In genomic region chr10:120473218-120473617, GRCm38 (mm10) we compare ENCODE assay signal across 11 mouse cellular contexts. TPM values are rescaled to one million over a fixed set of nuclear protein-coding genes. Genes with fewer than 3 reads are reported as not detected.
DNase-seq lines count a peak whose midpoint lies in the region; ATAC-seq and TF ChIP-seq lines count a peak whose summit lies in the region.
"Had no signal": no experiment of that assay in that cellular context is flagged by ENCODE, and none has a peak within 500 bp of the region (broad histone marks: within the 10 kb centered on the region; RNA-seq: fewer than 3 reads in every experiment).

No protein-coding gene starts in this region.

- H3K27ac ChIP-seq in heart, embryonic 13.5 days (replicated peaks), result no peak overlapping the region
- peak overlapping the region; percentile 97 for H3K27ac ChIP-seq in stomach, embryonic 14.5 days (ENCODE audit: low read length)
- no peak overlapping the region for H3K27ac ChIP-seq in stomach, postnatal 0 days (replicated peaks)
- H3K27ac ChIP-seq in limb, embryonic 11.5 days (replicated peaks; ENCODE audit: low read depth, low read length), result peak overlapping the region; percentile 38; the same call in 1 of the 2 replicates

- WGBS in heart, embryonic 13.5 days, result 27% methylated on average over 4 of the region's 4 CpGs
- WGBS in stomach, embryonic 14.5 days, result 14% methylated on average over 4 of the region's 4 CpGs
- 47% methylated on average over 4 of the region's 4 CpGs for WGBS in stomach, postnatal 0 days
- 20% methylated on average over 4 of the region's 4 CpGs for WGBS in limb, embryonic 11.5 days

- H3K4me1 ChIP-seq in heart, embryonic 13.5 days, result peaks cover 17% of the 10 kb centered on the region
- 0 out of 2 replicates have a peak, but pooled peaks cover 9% of the 10 kb centered on the region for H3K4me1 ChIP-seq in stomach, embryonic 14.5 days (ENCODE audit: control insufficient read depth, insufficient read depth, low read length)
- H3K4me1 ChIP-seq in stomach, postnatal 0 days (replicated peaks; ENCODE audit: control insufficient read depth, insufficient read depth), result 0 out of 2 replicates have a peak, but pooled peaks cover 2% of the 10 kb centered on the region
- H3K4me1 ChIP-seq in limb, embryonic 11.5 days (ENCODE audit: control insufficient read depth, insufficient read depth, low read length), result peaks cover 4% of the 10 kb centered on the region; the same call in 1 of the 2 replicates

- no peaks in the 10 kb centered on the region for H3K9me3 ChIP-seq in heart, embryonic 13.5 days
- no peaks in the 10 kb centered on the region for H3K9me3 ChIP-seq in stomach, embryonic 14.5 days (ENCODE audit: control insufficient read depth, low read depth, low read length)
- no peaks in the 10 kb centered on the region for H3K9me3 ChIP-seq in stomach, postnatal 0 days (ENCODE audit: control insufficient read depth, low read length)
- H3K9me3 ChIP-seq in limb, embryonic 11.5 days (ENCODE audit: control insufficient read depth, low read length), result no peaks in the 10 kb centered on the region

- TF ChIP-seq CTCF in stomach, postnatal 0 days (IDR thresholded peaks at IDR 0.05; ENCODE audit: low read depth), result no peak

- peak overlapping the region; percentile 99 for H3K4me2 ChIP-seq in heart, embryonic 13.5 days
- H3K4me2 ChIP-seq in stomach, embryonic 14.5 days (replicated peaks; ENCODE audit: low read depth, low read length), result peak overlapping the region; percentile 92
- H3K4me2 ChIP-seq in stomach, postnatal 0 days (replicated peaks; ENCODE audit: low read depth), result no peak overlapping the region
- H3K4me2 ChIP-seq in limb, embryonic 11.5 days (ENCODE audit: low read depth, severe bottlenecking), result peak overlapping the region; percentile 90

- ATAC-seq in heart, embryonic 13.5 days (ENCODE audit: extremely low read depth, insufficient number of reproducible peaks, low FRiP score, low TSS enrichment), result no peak
- no peak for ATAC-seq in stomach, embryonic 14.5 days (ENCODE audit: insufficient number of reproducible peaks, insufficient read depth, low FRiP score, low read depth)
- ATAC-seq in stomach, postnatal 0 days (ENCODE audit: low FRiP score, low TSS enrichment), result no peak
- ATAC-seq in limb, embryonic 11.5 days (ENCODE audit: insufficient number of reproducible peaks, low FRiP score, low TSS enrichment, low read depth), result no peak

- H3K4me3 ChIP-seq in heart, embryonic 13.5 days, result peak overlapping the region; percentile 86
- peak overlapping the region; percentile 88 for H3K4me3 ChIP-seq in stomach, embryonic 14.5 days (ENCODE audit: low read depth, low read length)
- H3K4me3 ChIP-seq in stomach, postnatal 0 days (ENCODE audit: low read depth, low read length), result no peak overlapping the region
- H3K4me3 ChIP-seq in limb, embryonic 11.5 days (ENCODE audit: low read depth, low read length), result peak overlapping the region; percentile 99

- peaks cover 16% of the 10 kb centered on the region for H3K36me3 ChIP-seq in heart, embryonic 13.5 days
- peaks cover 22% of the 10 kb centered on the region for H3K36me3 ChIP-seq in stomach, embryonic 14.5 days (ENCODE audit: control insufficient read depth, insufficient read depth, low read length)
- H3K36me3 ChIP-seq in stomach, postnatal 0 days (ENCODE audit: control insufficient read depth, insufficient read depth, low read length), result no peaks in the 10 kb centered on the region
- peaks cover 7% of the 10 kb centered on the region; the same call in 1 of the 2 replicates for H3K36me3 ChIP-seq in limb, embryonic 11.5 days (ENCODE audit: control insufficient read depth, insufficient read depth, low read length)

- peak overlapping the region; percentile 41; the same call in 1 of the 2 replicates for H3K9ac ChIP-seq in heart, embryonic 13.5 days
- peak overlapping the region; percentile 87; the same call in 1 of the 2 replicates for H3K9ac ChIP-seq in stomach, embryonic 14.5 days (replicated peaks; ENCODE audit: low read depth, low read length)
- no peak overlapping the region for H3K9ac ChIP-seq in stomach, postnatal 0 days (ENCODE audit: low read length)
- H3K9ac ChIP-seq in limb, embryonic 11.5 days (ENCODE audit: low read length), result peak overlapping the region; percentile 60

- H3K27me3 ChIP-seq in heart, embryonic 13.5 days (replicated peaks), result no peaks in the 10 kb centered on the region
- H3K27me3 ChIP-seq in stomach, embryonic 14.5 days (ENCODE audit: control insufficient read depth, insufficient read depth, low read length), result no peaks in the 10 kb centered on the region
- H3K27me3 ChIP-seq in stomach, postnatal 0 days (ENCODE audit: control insufficient read depth, insufficient read depth, low read length), result no peaks in the 10 kb centered on the region
- H3K27me3 ChIP-seq in limb, embryonic 11.5 days (ENCODE audit: control insufficient read depth, insufficient read depth, low read length), result no peaks in the 10 kb centered on the region

- DNase-seq in heart, adult 9 months (ENCODE audit: low spot score in 2 of 2), result no peak
- DNase-seq in stomach, postnatal 0 days (ENCODE audit: low spot score), result no peak
- DNase-seq in limb, embryonic 11.5 days (ENCODE audit: low spot score), result peak; percentile 39
- DNase-seq in layer of hippocampus, postnatal 36 days, result no peak
- DNase-seq in adipocyte (ENCODE audit: low spot score), result no peak
- no peak for DNase-seq in frontal cortex, postnatal 36 days (ENCODE audit: low spot score in 2 of 2)
- DNase-seq: adrenal gland, postnatal 36 days; cerebellum, postnatal 25 days; lung, postnatal 14 days had no signal

- no peak for TF ChIP-seq EP300 in stomach, postnatal 0 days (optimal IDR thresholded peaks at IDR 0.05)

RNA-seq across cellular contexts. Expression of gene Hmga2, which starts 3.1 kb away (rescaled TPM):
- polyA plus RNA-seq in heart, embryonic 13.5 days (2015; fragmentation: Nextera tagmentation; extraction: Ambion mirVana), result 11.3 and 12.4 TPM in 2 replicates
- polyA plus RNA-seq in stomach, embryonic 14.5 days (2014; fragmentation: Nextera tagmentation; extraction: Ambion mirVana), result 54.3 and 57.8 TPM in 2 replicates
- 3.1 and 3.6 TPM in 2 replicates for polyA plus RNA-seq in stomach, postnatal 0 days (2015; fragmentation: Nextera tagmentation; extraction: Ambion mirVana)
- 179 and 195 TPM in 2 replicates for polyA plus RNA-seq in limb, embryonic 11.5 days (2014; fragmentation: Nextera tagmentation; extraction: Ambion mirVana)
- under 1 TPM; 0.12 to 0.35 TPM for total RNA-seq in layer of hippocampus, postnatal 36 days (2021)

Comparison
In these comparisons a context has a peak if more than half of its experiments do, and no peak if none do; other contexts are left out.
1. H3K27ac ChIP-seq: peak in stomach, embryonic 14.5 days (single experiment) and limb, embryonic 11.5 days (single experiment); none in heart, embryonic 13.5 days (single experiment) and stomach, postnatal 0 days (single experiment).